26 mouse cellular contexts compared by ENCODE assay signal in genomic region chr1:169387056-169387455, GRCm38 (mm10).
"Had no signal": no experiment of that assay in that cellular context is flagged by ENCODE, and none has a peak within 500 bp of the region (broad histone marks: within the 10 kb centered on the region; RNA-seq: fewer than 3 reads in every experiment).

No protein-coding gene starts in this region.

- ATAC-seq: forebrain, postnatal 0 days; hindbrain, postnatal 0 days had no signal

- DNase-seq: forebrain, postnatal 0 days; gastrocnemius, postnatal 14 days; gastrocnemius, postnatal 36 days; heart, adult 11 months; heart, adult 2 months; heart, postnatal 14 days; heart, postnatal 36 days; kidney, adult 18-20 months; kidney, adult 8-10 months; kidney, postnatal 10 days; kidney, postnatal 25 days; kidney, postnatal 4 days; liver; liver, embryonic 13.5 days had no signal

- H3K36me3 ChIP-seq: heart, embryonic 13.5 days; heart, embryonic 15.5 days; hindbrain, embryonic 13.5 days; hindbrain, embryonic 15.5 days; kidney, embryonic 15.5 days; limb, embryonic 10.5 days; limb, embryonic 12.5 days; liver, embryonic 13.5 days had no signal

- H3K9ac ChIP-seq: forebrain, postnatal 0 days; heart, embryonic 13.5 days; heart, embryonic 15.5 days; hindbrain, embryonic 13.5 days; hindbrain, embryonic 15.5 days; kidney, embryonic 15.5 days; limb, embryonic 12.5 days; liver, embryonic 13.5 days had no signal

- H3K27me3 ChIP-seq: heart, embryonic 13.5 days; heart, embryonic 15.5 days; hindbrain, embryonic 13.5 days; hindbrain, embryonic 15.5 days; kidney, embryonic 15.5 days; limb, embryonic 12.5 days; liver, embryonic 13.5 days had no signal

- H3K9me3 ChIP-seq: heart, embryonic 13.5 days; heart, embryonic 15.5 days; hindbrain, embryonic 13.5 days; hindbrain, embryonic 15.5 days; kidney, embryonic 15.5 days; limb, embryonic 10.5 days; limb, embryonic 12.5 days; liver, embryonic 13.5 days had no signal

- H3K4me3 ChIP-seq: heart, adult 2 months; heart, embryonic 13.5 days; heart, embryonic 15.5 days; hindbrain, embryonic 13.5 days; hindbrain, embryonic 15.5 days; kidney, embryonic 15.5 days; layer of hippocampus, adult 2 months; left cerebral cortex, adult 2 months; limb, embryonic 10.5 days; limb, embryonic 12.5 days; liver, embryonic 13.5 days had no signal

- H3K27ac ChIP-seq: heart, adult 2 months; heart, embryonic 13.5 days; heart, embryonic 15.5 days; hindbrain, embryonic 13.5 days; hindbrain, embryonic 15.5 days; hindbrain, postnatal 0 days; kidney, embryonic 15.5 days; layer of hippocampus, adult 2 months; left cerebral cortex, adult 2 months; limb, embryonic 10.5 days; limb, embryonic 12.5 days; liver, embryonic 13.5 days had no signal

- H3K4me2 ChIP-seq: heart, embryonic 11.5 days; heart, embryonic 13.5 days; heart, embryonic 15.5 days; hindbrain, embryonic 13.5 days; hindbrain, embryonic 15.5 days; kidney, embryonic 15.5 days; limb, embryonic 12.5 days; liver, embryonic 11.5 days; liver, embryonic 13.5 days had no signal

- H3K4me1 ChIP-seq: heart, embryonic 13.5 days; heart, embryonic 15.5 days; limb, embryonic 12.5 days; liver, embryonic 13.5 days had no signal
